Mouse (Mus musculus) stomach, postnatal 0 days (tissue): Measurements from ENCODE around the gene Stag1. TPM values are rescaled to one million over a fixed set of nuclear protein-coding genes. Genes with fewer than 3 reads are reported as not detected.
A peak's percentile ranks its signal among the peaks of the same experiment; 100 is the strongest.

Source experiments
- ATAC-seq: fragments of 200-750 bp; cut with Nextera tagmentation; 2 replicates; pipeline ENCODE4 v1.8.0; 2017; ENCODE audit not compliant: low FRiP score, low TSS enrichment
- DNase-seq: peaks from one replicate; pipeline ENCODE4 v3.0.0-alpha.2; 2016; ENCODE audit warnings: low spot score
- H3K27ac ChIP-seq: fragments of 300-500 bp; sonication (generic); replicated peaks from 2 replicates; pipeline ENCODE4 v1.5.1; 2014; ENCODE audit warnings: mild to moderate bottlenecking, control low read depth
- H3K27me3 ChIP-seq: fragments of 300-500 bp; sonication (generic); 2 replicates; pipeline ENCODE4 v1.6.1; 2014; ENCODE audit warnings: low read length; ENCODE audit not compliant: control insufficient read depth, insufficient read depth
- H3K36me3 ChIP-seq: fragments of 300-500 bp; sonication (generic); 2 replicates; pipeline ENCODE4 v1.6.1; 2014; ENCODE audit warnings: low read length, mixed read lengths; ENCODE audit not compliant: control insufficient read depth, insufficient read depth
- H3K4me1 ChIP-seq: fragments of 300-500 bp; sonication (generic); replicated peaks from 2 replicates; pipeline ENCODE4 v1.6.1; 2014; ENCODE audit warnings: antibody characterized with exemption; ENCODE audit not compliant: control insufficient read depth, insufficient read depth
- H3K4me2 ChIP-seq: fragments of 300-500 bp; sonication (generic); replicated peaks from 2 replicates; pipeline ENCODE4 v1.6.1; 2014; ENCODE audit warnings: low read depth, mild to moderate bottlenecking, control low read depth, moderate library complexity
- H3K4me3 ChIP-seq: fragments of 300-500 bp; sonication (generic); 2 replicates; pipeline ENCODE4 v1.5.1; 2014; ENCODE audit warnings: low read depth, low read length, control low read depth
- H3K9ac ChIP-seq: fragments of 300-500 bp; sonication (generic); 2 replicates; pipeline ENCODE4 v1.6.1; 2014; ENCODE audit warnings: mild to moderate bottlenecking, low read length, control low read depth, mixed read lengths
- H3K9me3 ChIP-seq: fragments of 300-500 bp; sonication (generic); 2 replicates; pipeline ENCODE4 v1.6.1; 2016; ENCODE audit warnings: low read length; ENCODE audit not compliant: control insufficient read depth
- CTCF ChIP-seq: IDR thresholded peaks from 2 replicates; pipeline ENCODE4 v1.5.1; 2016; ENCODE audit warnings: antibody characterized with exemption, low read depth, mild to moderate bottlenecking, moderate library complexity
- EP300 ChIP-seq: optimal IDR thresholded peaks from 2 replicates; pipeline ENCODE3; 2016; ENCODE audit warnings: antibody characterized with exemption
- WGBS: fragments of 180-500 bp; shearing (Covaris S2); extraction: QIAGEN DNeasy Blood & Tissue Kit; methylation state at CpG from one replicate; pipeline ENCODE4 v1.1.7; 2014; 5-methylcytosine and 5-hydroxymethylcytosine counted together
- polyA plus RNA-seq: library from polyadenylated mRNA; unstranded; fragments of >200 nt; fragmentation: Nextera tagmentation; extraction: Ambion mirVana; gene quantifications from 2 replicates; pipeline ENCODE4 v1.2.1, GENCODE M21; 2015

Gene Stag1
- polyA plus RNA-seq, 1 experiment from 2014 or later: 25.0 TPM

- Histone ChIP-seq H3K36me3 (no peaks in the 10 kb centered on the region), H3K9ac (no peak overlapping the region), H3K27ac (no peak overlapping the region), H3K27me3 (no peaks in the 10 kb centered on the region), H3K4me3 (no peak overlapping the region), H3K4me2 (no peak overlapping the region), H3K9me3 (no peaks in the 10 kb centered on the region), H3K4me1 (no peaks in the 10 kb centered on the region)
- DNase-seq: no peak
- WGBS: 89% methylated on average over 4 of the region's 4 CpGs
- TF ChIP-seq EP300 (no peak), CTCF (no peak)
- no peak for ATAC-seq
Observed at GRCm38 (mm10) chr9:100865984-100866383, 268.4 kb downstream of the Stag1 start.

GRCm38 (mm10) chr9:100869635-100870034, 272.0 kb downstream of the Stag1 start:
- ATAC-seq (no peak), DNase-seq (no peak)
- H3K27me3 ChIP-seq: no peaks in the 10 kb centered on the region
- H3K4me1 ChIP-seq: no peaks in the 10 kb centered on the region
- no peak overlapping the region for H3K9ac ChIP-seq
- H3K27ac ChIP-seq: no peak overlapping the region
- no peaks in the 10 kb centered on the region for H3K36me3 ChIP-seq
- H3K4me3 ChIP-seq: no peak overlapping the region
- no peaks in the 10 kb centered on the region for H3K9me3 ChIP-seq
- no peak overlapping the region for H3K4me2 ChIP-seq
- TF ChIP-seq EP300: no peak
- TF ChIP-seq CTCF: no peak

- Histone ChIP-seq H3K27me3 (no peaks in the 10 kb centered on the region), H3K4me3 (no peak overlapping the region), H3K9ac (no peak overlapping the region), H3K4me2 (no peak overlapping the region), H3K27ac (no peak overlapping the region), H3K4me1 (no peaks in the 10 kb centered on the region), H3K9me3 (no peaks in the 10 kb centered on the region), H3K36me3 (no peaks in the 10 kb centered on the region)
- WGBS: 79% methylated on average over 1 of the region's 1 CpGs
- no peak for TF ChIP-seq EP300
- no peak for ATAC-seq
- DNase-seq: no peak
Observed at GRCm38 (mm10) chr9:100896111-100896510, 298.5 kb downstream of the Stag1 start.

- H3K9ac ChIP-seq: no peak overlapping the region
- H3K4me1 ChIP-seq: no peaks in the 10 kb centered on the region
- H3K9me3 ChIP-seq: no peaks in the 10 kb centered on the region
- no peaks in the 10 kb centered on the region for H3K36me3 ChIP-seq
- TF ChIP-seq CTCF: peak; percentile 35
- TF ChIP-seq EP300: no peak
- H3K4me3 ChIP-seq: no peak overlapping the region
- no peak for DNase-seq
- no peak for ATAC-seq
- 78% methylated on average over 4 of the region's 4 CpGs for WGBS
- no peak overlapping the region for H3K27ac ChIP-seq
- no peaks in the 10 kb centered on the region for H3K27me3 ChIP-seq
- H3K4me2 ChIP-seq: no peak overlapping the region
Observed at GRCm38 (mm10) chr9:100898042-100898441, 300.4 kb downstream of the Stag1 start.

- no peaks in the 10 kb centered on the region for H3K27me3 ChIP-seq
- no peak overlapping the region for H3K4me2 ChIP-seq
- no peak for ATAC-seq
- peaks cover 2% of the 10 kb centered on the region; the same call in 1 of the 2 replicates for H3K36me3 ChIP-seq
- no peak for DNase-seq
- no peaks in the 10 kb centered on the region for H3K9me3 ChIP-seq
- H3K4me3 ChIP-seq: no peak overlapping the region
- no peaks in the 10 kb centered on the region for H3K4me1 ChIP-seq
- H3K27ac ChIP-seq: no peak overlapping the region
- H3K9ac ChIP-seq: no peak overlapping the region
- TF ChIP-seq EP300 (no peak), CTCF (peak; percentile 57)
Observed at GRCm38 (mm10) chr9:100910352-100910751, 312.8 kb downstream of the Stag1 start.

- Histone ChIP-seq H3K4me1 (no peaks in the 10 kb centered on the region), H3K27ac (no peak overlapping the region), H3K27me3 (no peaks in the 10 kb centered on the region), H3K9me3 (no peaks in the 10 kb centered on the region), H3K4me2 (no peak overlapping the region), H3K4me3 (no peak overlapping the region), H3K36me3 (no peaks in the 10 kb centered on the region), H3K9ac (no peak overlapping the region)
- ATAC-seq: no peak
- TF ChIP-seq EP300 (no peak), CTCF (peak; percentile 78)
- peak; percentile 39 for DNase-seq
- WGBS: 37% methylated on average over 2 of the region's 2 CpGs
Observed at GRCm38 (mm10) chr9:100917111-100917510, 319.5 kb downstream of the Stag1 start.
